ENCODE assay signal across 8 mouse cellular contexts in genomic region chr5:123285174-123285573, GRCm38 (mm10). TPM values are rescaled to one million over a fixed set of nuclear protein-coding genes. Genes with fewer than 3 reads are reported as not detected.
A peak's percentile ranks its signal among the peaks of the same experiment; 100 is the strongest.
DNase-seq lines count a peak whose midpoint lies in the region; ATAC-seq and TF ChIP-seq lines count a peak whose summit lies in the region.
"Had no signal": no experiment of that assay in that cellular context is flagged by ENCODE, and none has a peak within 500 bp of the region (broad histone marks: within the 10 kb centered on the region; RNA-seq: fewer than 3 reads in every experiment).

No protein-coding gene starts in this region.

- H3K4me2 ChIP-seq in heart, postnatal 0 days (ENCODE audit: low read depth, low read length) = no peak overlapping the region
- H3K4me2 ChIP-seq: neural tube, embryonic 12.5 days had no signal

- TF ChIP-seq POLR2A in thymus, adult 2 months (IDR thresholded peaks at IDR 0.05; ENCODE audit: control insufficient read depth, extremely low read depth, insufficient read depth, low read length, poor library complexity) = no peak
- no peak for TF ChIP-seq POLR2A in brain, embryonic 14.5 days (IDR thresholded peaks at IDR 0.05; ENCODE audit: borderline replicate concordance, extremely low read depth, insufficient read depth, insufficient read length, poor library complexity, severe bottlenecking)

- no peaks in the 10 kb centered on the region for H3K36me3 ChIP-seq in heart, postnatal 0 days (replicated peaks; ENCODE audit: control insufficient read depth, insufficient read depth, low read length)
- no peaks in the 10 kb centered on the region for H3K36me3 ChIP-seq in thymus, adult 2 months (ENCODE audit: control insufficient read depth, insufficient read depth, low read length)
- H3K36me3 ChIP-seq: neural tube, embryonic 12.5 days had no signal

- WGBS in heart, postnatal 0 days = 31% methylated on average over 8 of the region's 8 CpGs
- 54% methylated on average over 8 of the region's 8 CpGs for WGBS in thymus, adult 2 months

- peak; percentile 61 for TF ChIP-seq CTCF in heart, postnatal 0 days (IDR thresholded peaks at IDR 0.05; ENCODE audit: low read depth)
- no peak for TF ChIP-seq CTCF in thymus, adult 2 months (IDR thresholded peaks at IDR 0.05; ENCODE audit: borderline replicate concordance, control insufficient read depth, extremely low read depth, insufficient read depth, low read length, poor library complexity)
- TF ChIP-seq CTCF in brain, embryonic 14.5 days (IDR thresholded peaks at IDR 0.05; ENCODE audit: borderline replicate concordance, extremely low read depth, insufficient read depth, insufficient read length) = peak; percentile 77

- no peaks in the 10 kb centered on the region for H3K27me3 ChIP-seq in heart, postnatal 0 days (ENCODE audit: control insufficient read depth, insufficient read depth, low read length)
- no peaks in the 10 kb centered on the region for H3K27me3 ChIP-seq in thymus, adult 2 months (ENCODE audit: control insufficient read depth, insufficient read depth, low read length)
- H3K27me3 ChIP-seq: neural tube, embryonic 12.5 days had no signal

- DNase-seq in heart, postnatal 0 days (ENCODE audit: low spot score) = no peak
- DNase-seq in heart, adult 11 months = no peak
- DNase-seq in thymus, adult 2 months = peak; percentile 18
- DNase-seq in thymus, adult 18-20 months = no peak
- DNase-seq in brain, embryonic 14.5 days (ENCODE audit: low read depth) = peak; percentile 75
- DNase-seq in layer of hippocampus, adult 18-20 months (ENCODE audit: low spot score in 2 of 2) = peak; percentile 16 to 65
- peak; percentile 78 for DNase-seq in retina, embryonic 14.5 days (ENCODE audit: low spot score)

- H3K9me3 ChIP-seq in heart, postnatal 0 days (replicated peaks; ENCODE audit: control insufficient read depth, low read length) = no peaks in the 10 kb centered on the region

- no peak overlapping the region for H3K27ac ChIP-seq in heart, postnatal 0 days (ENCODE audit: low read depth)
- no peak overlapping the region for H3K27ac ChIP-seq in thymus, adult 2 months (ENCODE audit: control insufficient read depth, insufficient read depth, low read length)
- H3K27ac ChIP-seq: neural tube, embryonic 12.5 days had no signal

- no peak for ATAC-seq in heart, postnatal 0 days (ENCODE audit: insufficient read depth, low read depth)

- H3K9ac ChIP-seq in heart, postnatal 0 days (replicated peaks; ENCODE audit: low read depth, low read length) = no peak overlapping the region
- H3K9ac ChIP-seq: neural tube, embryonic 12.5 days had no signal

- no peak for TF ChIP-seq EP300 in heart, postnatal 0 days (IDR thresholded peaks at IDR 0.05; ENCODE audit: low read depth)

- no peak overlapping the region for H3K4me3 ChIP-seq in heart, postnatal 0 days (ENCODE audit: low read depth, low read length)
- no peak overlapping the region for H3K4me3 ChIP-seq in thymus, adult 2 months (ENCODE audit: control insufficient read depth, insufficient read depth, low read length)
- H3K4me3 ChIP-seq: neural tube, embryonic 12.5 days had no signal

- H3K4me1 ChIP-seq in heart, postnatal 0 days (ENCODE audit: control insufficient read depth, insufficient read depth) = no peaks in the 10 kb centered on the region
- H3K4me1 ChIP-seq in thymus, adult 2 months (replicated peaks; ENCODE audit: control insufficient read depth, insufficient read depth, low read length) = no peaks in the 10 kb centered on the region
- H3K4me1 ChIP-seq: neural tube, embryonic 12.5 days had no signal

RNA-seq across cellular contexts. Expression of gene Wdr66, which starts 33.3 kb away (rescaled TPM):
- total RNA-seq in heart, postnatal 0 days (2014; rRNA removed; ENCODE audit: low replicate concordance) = 3.1 and 7.3 TPM in 2 replicates
- 3.1 and 4.0 TPM in 2 replicates for polyA plus RNA-seq in heart, postnatal 0 days (2015; fragmentation: Nextera tagmentation; extraction: Ambion mirVana)
- polyA plus RNA-seq in thymus, adult 2 months (2012; rRNA removed) = 2.2 and 2.4 TPM in 2 replicates
- polyA plus RNA-seq in brain, embryonic 14.5 days (2012; rRNA removed) = 2.1 and 2.7 TPM in 2 replicates
- 1 to 10 TPM; 4.6 to 6.0 TPM for total RNA-seq in layer of hippocampus, adult 18-20 months (2021)

RNA-seq across cellular contexts. Expression of gene Bcl7a, which starts 58.5 kb away (rescaled TPM):
- 10.2 and 11.2 TPM in 2 replicates for total RNA-seq in heart, postnatal 0 days (2014; rRNA removed; ENCODE audit: low replicate concordance)
- polyA plus RNA-seq in heart, postnatal 0 days (2015; fragmentation: Nextera tagmentation; extraction: Ambion mirVana) = 6.6 TPM in 2 replicates
- polyA plus RNA-seq in thymus, adult 2 months (2012; rRNA removed) = 29.4 and 34.4 TPM in 2 replicates
- 46.4 and 53.2 TPM in 2 replicates for polyA plus RNA-seq in brain, embryonic 14.5 days (2012; rRNA removed)
- total RNA-seq in layer of hippocampus, adult 18-20 months (2021) = 10 to 100 TPM; 66.1 to 66.3 TPM

Comparison
In these comparisons a context has a peak if more than half of its experiments do, and no peak if none do; other contexts are left out.
1. DNase-seq: peak in thymus, adult 2 months (single experiment), brain, embryonic 14.5 days (single experiment), layer of hippocampus, adult 18-20 months (2 of 2) and retina, embryonic 14.5 days (single experiment); none in heart, postnatal 0 days (single experiment), heart, adult 11 months (single experiment) and thymus, adult 18-20 months (0 of 2).